Mouse (Mus musculus) kidney, embryonic 14.5 days (tissue): Measurements from ENCODE around the gene Shank2. TPM values are rescaled to one million over a fixed set of nuclear protein-coding genes. Genes with fewer than 3 reads are reported as not detected.

Source experiments
- ATAC-seq: fragments of 200-750 bp; cut with Nextera tagmentation; 2 replicates; pipeline ENCODE4 v1.8.0; 2017; ENCODE audit warnings: moderate number of reproducible peaks, mild to moderate bottlenecking, moderate TSS enrichment, moderate library complexity; ENCODE audit not compliant: low FRiP score, low TSS enrichment
- H3K27ac ChIP-seq: fragments of 300-500 bp; sonication (generic); 2 replicates; pipeline ENCODE4 v1.5.1; 2014; ENCODE audit warnings: low read depth, mild to moderate bottlenecking, low read length, moderate library complexity, mixed read lengths
- H3K27me3 ChIP-seq: fragments of 300-500 bp; sonication (generic); 2 replicates; pipeline ENCODE4 v1.6.1; 2014; ENCODE audit warnings: mild to moderate bottlenecking, low read length; ENCODE audit not compliant: control insufficient read depth, insufficient read depth
- H3K36me3 ChIP-seq: fragments of 300-500 bp; sonication (generic); 2 replicates; pipeline ENCODE4 v1.6.1; 2014; ENCODE audit warnings: low read length, mixed read lengths; ENCODE audit not compliant: control insufficient read depth, insufficient read depth
- H3K4me1 ChIP-seq: fragments of 300-500 bp; sonication (generic); 2 replicates; pipeline ENCODE4 v1.6.1; 2014; ENCODE audit warnings: low read length, mixed read lengths; ENCODE audit not compliant: control insufficient read depth, insufficient read depth
- H3K4me2 ChIP-seq: fragments of 300-500 bp; sonication (generic); replicated peaks from 2 replicates; pipeline ENCODE4 v1.6.1; 2014; ENCODE audit warnings: low read depth, mild to moderate bottlenecking, low read length
- H3K4me3 ChIP-seq: fragments of 300-500 bp; sonication (generic); 2 replicates; pipeline ENCODE4 v1.5.1; 2014; ENCODE audit warnings: mild to moderate bottlenecking, low read length
- H3K9ac ChIP-seq: fragments of 300-500 bp; sonication (generic); 2 replicates; pipeline ENCODE4 v1.6.1; 2014; ENCODE audit warnings: low read depth, mild to moderate bottlenecking, low read length, moderate library complexity
- H3K9me3 ChIP-seq: fragments of 300-500 bp; sonication (generic); 2 replicates; pipeline ENCODE4 v1.6.1; 2016; ENCODE audit warnings: low read length; ENCODE audit not compliant: control insufficient read depth
- WGBS: fragments of 180-500 bp; shearing (Covaris S2); extraction: QIAGEN DNeasy Blood & Tissue Kit; methylation state at CpG from one replicate; pipeline ENCODE4 v1.1.7; 2014; 5-methylcytosine and 5-hydroxymethylcytosine counted together
- polyA plus RNA-seq: library from polyadenylated mRNA; unstranded; fragments of >200 nt; fragmentation: Nextera tagmentation; extraction: Ambion mirVana; gene quantifications from 2 replicates; pipeline ENCODE4 v1.2.1, GENCODE M21; 2014

Gene Shank2
- polyA plus RNA-seq, 1 experiment from 2014 or later = 3.3 TPM

GRCm38 (mm10) chr7:144175481-144176233 lies 173.9 kb downstream of the Shank2 start:
- Histone ChIP-seq H3K9ac (no peak overlapping the region), H3K4me2 (peak overlapping the region; percentile 43), H3K9me3 (no peaks in the 10 kb centered on the region), H3K27ac (no peak overlapping the region; the same call in 1 of the 2 replicates), H3K4me3 (peak overlapping the region; percentile 23), H3K27me3 (peaks cover 23% of the 10 kb centered on the region), H3K36me3 (no peaks in the 10 kb centered on the region), H3K4me1 (peaks cover 18% of the 10 kb centered on the region)
- WGBS = 2% methylated on average over 40 of the region's 40 CpGs
- ATAC-seq = peak; percentile 61; the same call in 1 of the 2 replicates

GRCm38 (mm10) chr7:144176234-144176730 lies 174.6 kb downstream of the Shank2 start:
- Histone ChIP-seq H3K4me2 (peak overlapping the region; percentile 43; the same call in 1 of the 2 replicates), H3K27ac (no peak overlapping the region), H3K9me3 (no peaks in the 10 kb centered on the region), H3K4me1 (peaks cover 18% of the 10 kb centered on the region), H3K27me3 (peaks cover 23% of the 10 kb centered on the region), H3K4me3 (no peak overlapping the region), H3K9ac (no peak overlapping the region), H3K36me3 (no peaks in the 10 kb centered on the region)
- ATAC-seq = no peak
- 36% methylated on average over 3 of the region's 3 CpGs for WGBS

- no peak overlapping the region for H3K27ac ChIP-seq
- H3K9me3 ChIP-seq = no peaks in the 10 kb centered on the region
- no peak overlapping the region for H3K4me2 ChIP-seq
- H3K36me3 ChIP-seq = no peaks in the 10 kb centered on the region
- 85% methylated on average over 6 of the region's 6 CpGs for WGBS
- H3K4me1 ChIP-seq = peaks cover 18% of the 10 kb centered on the region
- ATAC-seq = no peak
- peaks cover 19% of the 10 kb centered on the region for H3K27me3 ChIP-seq
- no peak overlapping the region for H3K9ac ChIP-seq
- H3K4me3 ChIP-seq = no peak overlapping the region
Observed at GRCm38 (mm10) chr7:144179436-144179835, 177.7 kb downstream of the Shank2 start.

- 29% methylated on average over 6 of the region's 6 CpGs for WGBS
- H3K27ac ChIP-seq = no peak overlapping the region
- H3K4me1 ChIP-seq = peaks cover 6% of the 10 kb centered on the region; the same call in 1 of the 2 replicates
- H3K27me3 ChIP-seq = peaks cover 7% of the 10 kb centered on the region; the same call in 1 of the 2 replicates
- H3K4me3 ChIP-seq = no peak overlapping the region
- H3K36me3 ChIP-seq = no peaks in the 10 kb centered on the region
- no peaks in the 10 kb centered on the region for H3K9me3 ChIP-seq
- H3K4me2 ChIP-seq = no peak overlapping the region
- no peak overlapping the region for H3K9ac ChIP-seq
- no peak for ATAC-seq
Observed at GRCm38 (mm10) chr7:144180885-144181284, 179.2 kb downstream of the Shank2 start.

- 84% methylated on average over 11 of the region's 11 CpGs for WGBS
- no peak for ATAC-seq
- no peak overlapping the region for H3K9ac ChIP-seq
- H3K4me3 ChIP-seq = no peak overlapping the region
- H3K9me3 ChIP-seq = no peaks in the 10 kb centered on the region
- H3K4me1 ChIP-seq = no peaks in the 10 kb centered on the region
- H3K4me2 ChIP-seq = no peak overlapping the region
- no peak overlapping the region for H3K27ac ChIP-seq
- no peaks in the 10 kb centered on the region for H3K36me3 ChIP-seq
- H3K27me3 ChIP-seq = no peaks in the 10 kb centered on the region
Observed at GRCm38 (mm10) chr7:144187869-144188430, 186.2 kb downstream of the Shank2 start.

GRCm38 (mm10) chr7:144189446-144189845 lies 187.7 kb downstream of the Shank2 start:
- no peaks in the 10 kb centered on the region for H3K27me3 ChIP-seq
- H3K9ac ChIP-seq = no peak overlapping the region
- H3K4me1 ChIP-seq = no peaks in the 10 kb centered on the region
- no peak for ATAC-seq
- no peak overlapping the region for H3K4me2 ChIP-seq
- no peaks in the 10 kb centered on the region for H3K36me3 ChIP-seq
- H3K9me3 ChIP-seq = no peaks in the 10 kb centered on the region
- WGBS = 85% methylated on average over 4 of the region's 4 CpGs
- H3K27ac ChIP-seq = no peak overlapping the region
- no peak overlapping the region for H3K4me3 ChIP-seq

- no peak for ATAC-seq
- H3K27me3 ChIP-seq = no peaks in the 10 kb centered on the region
Observed at GRCm38 (mm10) chr7:144198491-144198890, 196.8 kb downstream of the Shank2 start.

GRCm38 (mm10) chr7:144202017-144202682 lies 200.4 kb downstream of the Shank2 start:
- ATAC-seq = no peak
- Histone ChIP-seq H3K9ac (no peak overlapping the region), H3K27me3 (no peaks in the 10 kb centered on the region), H3K9me3 (no peaks in the 10 kb centered on the region), H3K4me3 (no peak overlapping the region), H3K27ac (no peak overlapping the region), H3K4me2 (no peak overlapping the region), H3K4me1 (no peaks in the 10 kb centered on the region), H3K36me3 (no peaks in the 10 kb centered on the region)
- 75% methylated on average over 7 of the region's 7 CpGs for WGBS

More at GRCm38 (mm10) chr7:144198491-144198890, 196.8 kb downstream of the Shank2 start:
- H3K4me2 ChIP-seq = no peak overlapping the region
- WGBS = 89% methylated on average over 2 of the region's 2 CpGs
- H3K27ac ChIP-seq = no peak overlapping the region
- no peaks in the 10 kb centered on the region for H3K9me3 ChIP-seq
- no peak overlapping the region for H3K9ac ChIP-seq
- no peaks in the 10 kb centered on the region for H3K4me1 ChIP-seq
- no peak overlapping the region for H3K4me3 ChIP-seq
- no peaks in the 10 kb centered on the region for H3K36me3 ChIP-seq

GRCm38 (mm10) chr7:144204290-144204689 lies 202.6 kb downstream of the Shank2 start:
- no peaks in the 10 kb centered on the region for H3K36me3 ChIP-seq
- H3K27ac ChIP-seq = no peak overlapping the region
- WGBS = 57% methylated on average over 3 of the region's 3 CpGs

More at GRCm38 (mm10) chr7:144204290-144204689, 202.6 kb downstream of the Shank2 start:
- Histone ChIP-seq H3K9ac (no peak overlapping the region), H3K4me3 (no peak overlapping the region), H3K4me1 (no peaks in the 10 kb centered on the region), H3K4me2 (no peak overlapping the region), H3K9me3 (no peaks in the 10 kb centered on the region), H3K27me3 (no peaks in the 10 kb centered on the region)
- no peak for ATAC-seq
